Mouse (Mus musculus): ENCODE data around the gene Exoc4. TPM values are rescaled to one million over a fixed set of nuclear protein-coding genes. Genes with fewer than 3 reads are reported as not detected.

Gene Exoc4
- total and polyA plus RNA-seq, 3 experiments = 10.5 to 86.2 (median 80.5) TPM

DNA sequence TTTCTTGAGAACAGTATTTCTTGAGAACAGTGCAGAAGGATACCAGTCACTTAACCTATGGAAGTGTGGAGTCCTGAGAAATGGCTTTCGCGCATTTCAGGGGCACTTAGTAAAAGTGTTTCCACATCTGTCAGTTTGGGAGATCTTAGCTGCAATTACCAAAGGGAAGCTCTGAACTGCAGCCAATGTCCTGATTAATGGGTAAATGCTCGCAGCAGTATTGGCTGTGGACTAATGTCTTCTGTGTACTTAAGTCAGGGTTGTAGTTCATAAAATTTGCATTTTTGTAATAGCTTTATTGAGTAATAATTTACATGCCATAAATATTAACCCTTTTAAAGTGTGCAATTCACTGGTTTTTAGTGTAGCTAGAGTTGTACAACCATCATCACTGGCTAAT is 709.4 kb downstream of the Exoc4 start:
- no peaks in the 10 kb centered on the region for H3K27me3 ChIP-seq (ENCODE audit: insufficient read depth, low read length)

DNA sequence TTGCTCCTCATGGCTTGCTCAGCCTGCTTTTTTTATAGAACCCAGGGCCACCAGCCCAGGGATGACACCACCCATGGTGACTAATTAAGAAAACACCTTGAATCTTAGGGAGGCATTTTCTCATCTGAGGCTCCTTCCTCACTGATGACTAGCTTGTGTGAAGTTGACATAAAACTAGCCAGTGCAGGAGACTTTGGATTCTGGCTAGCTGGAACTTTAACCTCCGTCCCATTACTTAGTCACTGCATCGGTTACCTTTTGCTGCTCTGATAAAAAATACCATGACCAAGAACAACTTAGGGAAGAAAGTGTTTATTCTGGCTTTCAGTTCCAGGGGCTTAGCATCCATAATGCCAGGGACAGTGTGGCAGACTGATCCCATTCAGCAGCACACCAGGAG is 711.9 kb downstream of the Exoc4 start:
- DNase-seq (ENCODE audit: low spot score) (no peak), ATAC-seq (ENCODE audit: extremely low read depth, insufficient number of reproducible peaks, low FRiP score, poor library complexity, severe bottlenecking) (no peak)
- Histone ChIP-seq H3K36me3 (replicated peaks) (peaks cover 6% of the 10 kb centered on the region), H3K27me3 (ENCODE audit: insufficient read depth, low read length) (no peaks in the 10 kb centered on the region), H3K9me3 (replicated peaks) (no peaks in the 10 kb centered on the region), H3K4me1 (ENCODE audit: insufficient read depth, low read depth, low read length) (no peaks in the 10 kb centered on the region), H3K4me3 (ENCODE audit: low read depth, low read length) (no peak overlapping the region)
- TF ChIP-seq TAL1 (conservative IDR thresholded peaks at IDR 0.05; ENCODE audit: low read depth, low read length) (no peak), GATA2 (IDR thresholded peaks at IDR 0.05; ENCODE audit: borderline replicate concordance, low read depth, low read length) (no peak), GATA1 (IDR thresholded peaks at IDR 0.05; ENCODE audit: borderline replicate concordance, low read length) (no peak)

More for the DNA sequence above, 709.4 kb downstream of the Exoc4 start:
- no peak for TF ChIP-seq CTCF (IDR thresholded peaks at IDR 0.05; ENCODE audit: low read depth, low read length)
- TF ChIP-seq TAL1 (conservative IDR thresholded peaks at IDR 0.05; ENCODE audit: low read depth, low read length) = no peak
- TF ChIP-seq POLR2AphosphoS5 (IDR thresholded peaks at IDR 0.05; ENCODE audit: insufficient replicate concordance, low read depth, low read length) = no peak
- TF ChIP-seq GATA1 (IDR thresholded peaks at IDR 0.05; ENCODE audit: borderline replicate concordance, low read length) = no peak
- no peak for TF ChIP-seq GATA2 (IDR thresholded peaks at IDR 0.05; ENCODE audit: borderline replicate concordance, low read depth, low read length)
- Histone ChIP-seq H3K4me3 (ENCODE audit: low read depth, low read length) (no peak overlapping the region), H3K4me1 (ENCODE audit: insufficient read depth, low read depth, low read length) (no peaks in the 10 kb centered on the region), H3K36me3 (replicated peaks) (peaks cover 2% of the 10 kb centered on the region), H3K9me3 (replicated peaks) (no peaks in the 10 kb centered on the region)
- ATAC-seq (ENCODE audit: extremely low read depth, insufficient number of reproducible peaks, low FRiP score, poor library complexity, severe bottlenecking) = no peak
- no peak for DNase-seq (ENCODE audit: low spot score)

DNA sequence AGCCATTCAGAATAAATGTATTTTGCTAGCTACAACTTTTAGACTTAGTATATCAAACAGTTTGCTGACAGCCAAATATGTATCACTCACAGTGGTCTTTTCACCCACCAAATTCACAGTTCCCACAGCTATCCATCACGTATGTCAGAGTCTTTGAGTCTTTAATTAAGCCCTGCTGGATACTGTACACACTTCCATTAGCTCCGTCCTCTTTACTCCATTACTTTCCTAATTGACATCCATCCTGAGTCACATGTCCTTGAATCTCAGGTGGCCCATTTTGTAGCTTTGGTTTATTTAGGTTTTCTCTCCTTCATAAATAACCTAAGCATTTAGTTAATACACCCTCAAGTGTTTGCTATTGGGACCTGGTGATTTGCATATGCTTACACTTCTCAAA is 714.2 kb downstream of the Exoc4 start:
- no peak for TF ChIP-seq POLR2AphosphoS5 (IDR thresholded peaks at IDR 0.05; ENCODE audit: insufficient replicate concordance, low read depth, low read length)
- no peak for TF ChIP-seq GATA2 (IDR thresholded peaks at IDR 0.05; ENCODE audit: borderline replicate concordance, low read depth, low read length)
- no peak for TF ChIP-seq GATA1 (IDR thresholded peaks at IDR 0.05; ENCODE audit: borderline replicate concordance, low read length)
- no peak for TF ChIP-seq CTCF (IDR thresholded peaks at IDR 0.05; ENCODE audit: low read depth, low read length)
- no peak for TF ChIP-seq TAL1 (conservative IDR thresholded peaks at IDR 0.05; ENCODE audit: low read depth, low read length)
- Histone ChIP-seq H3K4me3 (ENCODE audit: low read depth, low read length) (no peak overlapping the region), H3K9me3 (replicated peaks) (no peaks in the 10 kb centered on the region), H3K27me3 (ENCODE audit: insufficient read depth, low read length) (no peaks in the 10 kb centered on the region), H3K4me1 (ENCODE audit: insufficient read depth, low read depth, low read length) (no peaks in the 10 kb centered on the region), H3K36me3 (replicated peaks) (peaks cover 12% of the 10 kb centered on the region)
- no peak for ATAC-seq (ENCODE audit: extremely low read depth, insufficient number of reproducible peaks, low FRiP score, poor library complexity, severe bottlenecking)
- DNase-seq (ENCODE audit: low spot score) = no peak

DNA sequence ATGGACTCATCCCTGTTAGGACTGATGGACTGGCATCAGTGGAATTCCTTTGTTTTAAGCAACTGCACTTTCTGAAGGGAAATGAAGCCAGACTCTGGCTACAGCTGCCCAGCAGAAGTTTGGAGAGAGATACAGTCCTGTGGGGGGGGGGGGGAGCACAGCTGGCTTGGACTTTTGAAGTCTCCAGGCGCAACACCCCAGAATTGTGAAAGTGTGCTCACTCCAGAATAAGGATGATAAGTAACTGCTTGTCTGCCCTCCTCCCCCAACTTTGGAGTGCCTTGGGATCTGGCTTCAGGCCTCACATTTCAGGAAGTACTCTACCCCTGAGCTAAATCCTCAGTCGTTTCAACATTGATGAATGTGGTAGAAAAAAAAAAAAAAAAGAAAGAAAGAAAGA is 716.7 kb downstream of the Exoc4 start:
- Histone ChIP-seq H3K4me3 (ENCODE audit: low read depth, low read length) (no peak overlapping the region), H3K4me1 (ENCODE audit: insufficient read depth, low read depth, low read length) (no peaks in the 10 kb centered on the region), H3K27me3 (ENCODE audit: insufficient read depth, low read length) (no peaks in the 10 kb centered on the region), H3K9me3 (replicated peaks) (no peaks in the 10 kb centered on the region), H3K36me3 (replicated peaks) (peaks cover 10% of the 10 kb centered on the region)
- ATAC-seq (ENCODE audit: extremely low read depth, insufficient number of reproducible peaks, low FRiP score, poor library complexity, severe bottlenecking) (no peak), DNase-seq (ENCODE audit: low spot score) (no peak)
- TF ChIP-seq CTCF (IDR thresholded peaks at IDR 0.05; ENCODE audit: low read depth, low read length) = no peak
- no peak for TF ChIP-seq GATA1 (IDR thresholded peaks at IDR 0.05; ENCODE audit: borderline replicate concordance, low read length)
- no peak for TF ChIP-seq GATA2 (IDR thresholded peaks at IDR 0.05; ENCODE audit: borderline replicate concordance, low read depth, low read length)
- TF ChIP-seq POLR2AphosphoS5 (IDR thresholded peaks at IDR 0.05; ENCODE audit: insufficient replicate concordance, low read depth, low read length) = no peak
- TF ChIP-seq TAL1 (conservative IDR thresholded peaks at IDR 0.05; ENCODE audit: low read depth, low read length) = no peak

DNA sequence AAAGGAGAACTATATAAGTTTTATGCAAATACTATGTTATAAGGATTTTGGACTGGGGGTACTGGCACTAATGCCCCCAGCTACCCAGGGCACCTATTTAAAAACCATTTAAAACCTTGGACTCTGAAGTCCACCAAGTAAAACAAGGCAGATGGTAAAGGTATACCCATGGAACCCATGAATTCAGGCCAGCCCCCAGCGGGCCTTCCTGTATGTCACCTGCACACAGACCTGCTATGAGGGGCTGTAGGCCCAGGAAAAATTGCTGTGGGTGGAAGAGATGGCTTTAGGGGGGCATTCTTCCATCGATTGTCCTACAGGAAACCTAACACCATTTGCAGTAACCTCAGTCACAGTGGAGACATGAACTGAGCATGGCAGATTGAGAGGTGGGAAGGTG is 719.9 kb downstream of the Exoc4 start:
- H3K36me3 ChIP-seq (replicated peaks) = peaks cover 28% of the 10 kb centered on the region
- DNase-seq (ENCODE audit: low spot score) = no peak
- H3K4me3 ChIP-seq (ENCODE audit: low read depth, low read length) = no peak overlapping the region
- TF ChIP-seq CTCF (IDR thresholded peaks at IDR 0.05; ENCODE audit: low read depth, low read length) (no peak), GATA1 (IDR thresholded peaks at IDR 0.05; ENCODE audit: borderline replicate concordance, low read length) (no peak), POLR2AphosphoS5 (IDR thresholded peaks at IDR 0.05; ENCODE audit: insufficient replicate concordance, low read depth, low read length) (no peak), GATA2 (IDR thresholded peaks at IDR 0.05; ENCODE audit: borderline replicate concordance, low read depth, low read length) (no peak), TAL1 (conservative IDR thresholded peaks at IDR 0.05; ENCODE audit: low read depth, low read length) (no peak)
- no peaks in the 10 kb centered on the region for H3K4me1 ChIP-seq (ENCODE audit: insufficient read depth, low read depth, low read length)
- no peaks in the 10 kb centered on the region for H3K9me3 ChIP-seq (replicated peaks)
- no peaks in the 10 kb centered on the region for H3K27me3 ChIP-seq (ENCODE audit: insufficient read depth, low read length)
- no peak for ATAC-seq (ENCODE audit: extremely low read depth, insufficient number of reproducible peaks, low FRiP score, poor library complexity, severe bottlenecking)

- Histone ChIP-seq H3K4me1 (ENCODE audit: insufficient read depth, low read depth, low read length) (no peaks in the 10 kb centered on the region), H3K27me3 (ENCODE audit: insufficient read depth, low read length) (no peaks in the 10 kb centered on the region; the same call in 1 of the 2 replicates), H3K9me3 (replicated peaks) (no peaks in the 10 kb centered on the region), H3K4me3 (ENCODE audit: low read depth, low read length) (no peak overlapping the region), H3K36me3 (replicated peaks) (peaks cover 26% of the 10 kb centered on the region)
- DNase-seq (ENCODE audit: low spot score) (no peak), ATAC-seq (ENCODE audit: extremely low read depth, insufficient number of reproducible peaks, low FRiP score, poor library complexity, severe bottlenecking) (no peak)
- TF ChIP-seq POLR2AphosphoS5 (IDR thresholded peaks at IDR 0.05; ENCODE audit: insufficient replicate concordance, low read depth, low read length) (no peak), CTCF (IDR thresholded peaks at IDR 0.05; ENCODE audit: low read depth, low read length) (no peak), GATA1 (IDR thresholded peaks at IDR 0.05; ENCODE audit: borderline replicate concordance, low read length) (no peak), GATA2 (IDR thresholded peaks at IDR 0.05; ENCODE audit: borderline replicate concordance, low read depth, low read length) (no peak), TAL1 (conservative IDR thresholded peaks at IDR 0.05; ENCODE audit: low read depth, low read length) (no peak)
Measured at GRCm38 (mm10) chr6:33972801-33973200, 723.9 kb downstream of the Exoc4 start.

Data from G1E (cell line).